Mouse (Mus musculus): ENCODE data around the gene Neu1.

DNA sequence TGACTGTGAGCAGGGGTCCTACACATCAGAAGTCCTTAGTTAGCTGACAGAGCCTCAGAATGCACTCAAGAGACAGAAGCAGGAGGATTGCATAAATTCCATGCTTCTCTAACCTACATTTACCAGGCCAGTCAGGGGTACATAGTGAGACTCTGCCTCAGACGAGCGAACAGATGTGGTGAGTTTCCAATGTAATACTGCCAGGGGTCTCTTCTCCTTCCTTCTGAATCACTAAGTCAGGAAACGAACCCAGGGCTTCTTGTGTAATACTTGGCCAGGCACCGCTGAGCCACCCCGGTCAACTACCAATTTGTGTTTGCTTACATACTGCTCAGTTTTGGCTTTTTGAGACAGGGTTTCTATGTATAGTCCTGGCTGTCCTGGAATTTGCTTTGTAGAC lies 43.1 kb upstream of the Neu1 start:
- TF ChIP-seq CTCF (IDR thresholded peaks at IDR 0.05; ENCODE audit: low read depth) (no peak), EP300 (IDR thresholded peaks at IDR 0.05; ENCODE audit: low read depth) (no peak)

Measured in liver, embryonic 14.5 days (tissue).